Mouse (Mus musculus): ENCODE results near the gene Auh. TPM values are rescaled to one million over a fixed set of nuclear protein-coding genes. Genes with fewer than 3 reads are reported as not detected.

Auh gene
- polyA plus RNA-seq (2011; ENCODE audit: insufficient read depth, insufficient read length, low read depth, missing spikeins): 28.4 and 30.9 TPM in 2 replicates

GRCm38 (mm10) chr13:52929209-52930171 lies at the start of gene Auh:
TSS of gene Auh (minus strand) at chr13:52929681.
- TF ChIP-seq CTCF (IDR thresholded peaks at IDR 0.05; ENCODE audit: low read depth, low read length) (no peak), EP300 (IDR thresholded peaks at IDR 0.05; ENCODE audit: insufficient read depth, low read depth, low read length) (no peak), POLR2A (IDR thresholded peaks at IDR 0.05; ENCODE audit: insufficient read depth, low read length) (no peak)
- Histone ChIP-seq H3K4me1 (ENCODE audit: control insufficient read depth, insufficient read depth, low read length) (no peaks in the 10 kb centered on the region), H3K4me3 (ENCODE audit: low read depth, low read length) (peak within 1 kb of the TSS; percentile 83), H3K36me3 (ENCODE audit: control insufficient read depth, insufficient read depth, low read length, poor library complexity, severe bottlenecking) (no peaks in the 10 kb centered on the region), H3K27ac (ENCODE audit: insufficient read depth, low read length) (peak within 1 kb of the TSS; percentile 20; the same call in 1 of the 2 replicates), H3K9ac (ENCODE audit: low read depth, poor library complexity, severe bottlenecking) (peak within 1 kb of the TSS; percentile 82), H3K27me3 (ENCODE audit: control insufficient read depth, insufficient read depth, low read length, poor library complexity, severe bottlenecking) (no peaks in the 10 kb centered on the region), H3K9me3 (replicated peaks; ENCODE audit: control insufficient read depth, insufficient read depth, low read length, poor library complexity, severe bottlenecking) (0 out of 2 replicates have a peak, but pooled peaks cover 6% of the 10 kb centered on the region)

GRCm38 (mm10) chr13:52978321-52978981 lies 49.0 kb upstream of the Auh start:
- peaks cover 19% of the 10 kb centered on the region for H3K27me3 ChIP-seq (ENCODE audit: control insufficient read depth, insufficient read depth, low read length, poor library complexity, severe bottlenecking)
- H3K36me3 ChIP-seq (ENCODE audit: control insufficient read depth, insufficient read depth, low read length, poor library complexity, severe bottlenecking): no peaks in the 10 kb centered on the region
- no peaks in the 10 kb centered on the region for H3K4me1 ChIP-seq (ENCODE audit: control insufficient read depth, insufficient read depth, low read length)
- H3K9ac ChIP-seq (ENCODE audit: low read depth, poor library complexity, severe bottlenecking): peak overlapping the region; percentile 57; the same call in 1 of the 2 replicates
- H3K27ac ChIP-seq (ENCODE audit: insufficient read depth, low read length): no peak overlapping the region
- H3K9me3 ChIP-seq (replicated peaks; ENCODE audit: control insufficient read depth, insufficient read depth, low read length, poor library complexity, severe bottlenecking): no peaks in the 10 kb centered on the region
- peak overlapping the region; percentile 51 for H3K4me3 ChIP-seq (ENCODE audit: low read depth, low read length)
- TF ChIP-seq CTCF (IDR thresholded peaks at IDR 0.05; ENCODE audit: low read depth, low read length): no peak
- no peak for TF ChIP-seq POLR2A (IDR thresholded peaks at IDR 0.05; ENCODE audit: insufficient read depth, low read length)

GRCm38 (mm10) chr13:52977757-52978156 lies 48.3 kb upstream of the Auh start:
- no peak overlapping the region for H3K27ac ChIP-seq (ENCODE audit: insufficient read depth, low read length)
- H3K4me3 ChIP-seq (ENCODE audit: low read depth, low read length): no peak overlapping the region
- H3K36me3 ChIP-seq (ENCODE audit: control insufficient read depth, insufficient read depth, low read length, poor library complexity, severe bottlenecking): no peaks in the 10 kb centered on the region
- peaks cover 19% of the 10 kb centered on the region for H3K27me3 ChIP-seq (ENCODE audit: control insufficient read depth, insufficient read depth, low read length, poor library complexity, severe bottlenecking)
- no peaks in the 10 kb centered on the region for H3K4me1 ChIP-seq (ENCODE audit: control insufficient read depth, insufficient read depth, low read length)
- TF ChIP-seq POLR2A (IDR thresholded peaks at IDR 0.05; ENCODE audit: insufficient read depth, low read length) (no peak), EP300 (IDR thresholded peaks at IDR 0.05; ENCODE audit: insufficient read depth, low read depth, low read length) (no peak), CTCF (IDR thresholded peaks at IDR 0.05; ENCODE audit: low read depth, low read length) (no peak)
- H3K9me3 ChIP-seq (replicated peaks; ENCODE audit: control insufficient read depth, insufficient read depth, low read length, poor library complexity, severe bottlenecking): no peaks in the 10 kb centered on the region
- H3K9ac ChIP-seq (ENCODE audit: low read depth, poor library complexity, severe bottlenecking): 0 out of 2 replicates have a peak overlapping the region, but pooled peaks have one; percentile 57

GRCm38 (mm10) chr13:52977221-52977609 lies 47.7 kb upstream of the Auh start:
- no peaks in the 10 kb centered on the region for H3K4me1 ChIP-seq (ENCODE audit: control insufficient read depth, insufficient read depth, low read length)
- no peak overlapping the region for H3K27ac ChIP-seq (ENCODE audit: insufficient read depth, low read length)
- H3K27me3 ChIP-seq (ENCODE audit: control insufficient read depth, insufficient read depth, low read length, poor library complexity, severe bottlenecking): peaks cover 17% of the 10 kb centered on the region
- H3K9ac ChIP-seq (ENCODE audit: low read depth, poor library complexity, severe bottlenecking): no peak overlapping the region
- TF ChIP-seq EP300 (IDR thresholded peaks at IDR 0.05; ENCODE audit: insufficient read depth, low read depth, low read length): no peak
- TF ChIP-seq POLR2A (IDR thresholded peaks at IDR 0.05; ENCODE audit: insufficient read depth, low read length): no peak
- no peak for TF ChIP-seq CTCF (IDR thresholded peaks at IDR 0.05; ENCODE audit: low read depth, low read length)
- H3K9me3 ChIP-seq (replicated peaks; ENCODE audit: control insufficient read depth, insufficient read depth, low read length, poor library complexity, severe bottlenecking): no peaks in the 10 kb centered on the region
- H3K4me3 ChIP-seq (ENCODE audit: low read depth, low read length): no peak overlapping the region
- no peaks in the 10 kb centered on the region for H3K36me3 ChIP-seq (ENCODE audit: control insufficient read depth, insufficient read depth, low read length, poor library complexity, severe bottlenecking)

GRCm38 (mm10) chr13:52976510-52977220 lies 47.2 kb upstream of the Auh start:
- H3K4me3 ChIP-seq (ENCODE audit: low read depth, low read length): no peak overlapping the region

More at GRCm38 (mm10) chr13:52976510-52977220, 47.2 kb upstream of the Auh start:
- Histone ChIP-seq H3K9ac (ENCODE audit: low read depth, poor library complexity, severe bottlenecking) (no peak overlapping the region), H3K27me3 (ENCODE audit: control insufficient read depth, insufficient read depth, low read length, poor library complexity, severe bottlenecking) (peaks cover 17% of the 10 kb centered on the region), H3K9me3 (replicated peaks; ENCODE audit: control insufficient read depth, insufficient read depth, low read length, poor library complexity, severe bottlenecking) (no peaks in the 10 kb centered on the region), H3K4me1 (ENCODE audit: control insufficient read depth, insufficient read depth, low read length) (no peaks in the 10 kb centered on the region), H3K27ac (ENCODE audit: insufficient read depth, low read length) (no peak overlapping the region), H3K36me3 (ENCODE audit: control insufficient read depth, insufficient read depth, low read length, poor library complexity, severe bottlenecking) (no peaks in the 10 kb centered on the region)
- TF ChIP-seq CTCF (IDR thresholded peaks at IDR 0.05; ENCODE audit: low read depth, low read length) (no peak), EP300 (IDR thresholded peaks at IDR 0.05; ENCODE audit: insufficient read depth, low read depth, low read length) (no peak), POLR2A (IDR thresholded peaks at IDR 0.05; ENCODE audit: insufficient read depth, low read length) (no peak)

All from ES-Bruce4 (cell line).